In genomic region chr17:86852591-86853031, GRCm38 (mm10) we compare ENCODE assay signal across 1 mouse cellular context.
TF ChIP-seq lines count a peak whose summit lies in the region.

No protein-coding gene starts in this region.

TF ChIP-seq in CH12.LX, 34 proteins besides CTCF, POLR2A, EP300 and RAD21 (continued from another document):
- no peak for TF ChIP-seq USF1 (IDR thresholded peaks at IDR 0.05; ENCODE audit: low read depth, low read length)
- TF ChIP-seq JUND (conservative IDR thresholded peaks at IDR 0.05; ENCODE audit: low read depth, low read length) = peak; percentile 79; the same call in 1 of the 2 replicates
- TF ChIP-seq TBP (conservative IDR thresholded peaks at IDR 0.05; ENCODE audit: low read depth, low read length) = peak; percentile 80
- TF ChIP-seq KAT2A (IDR thresholded peaks at IDR 0.05; ENCODE audit: insufficient replicate concordance, low read length) = no peak
- no peak for TF ChIP-seq ZKSCAN1 (IDR thresholded peaks at IDR 0.05; ENCODE audit: borderline replicate concordance, low read depth, low read length)
- no peak for TF ChIP-seq ZC3H11A (IDR thresholded peaks at IDR 0.05; ENCODE audit: low read depth, low read length)
- TF ChIP-seq MAZ (IDR thresholded peaks at IDR 0.05; ENCODE audit: low read depth, low read length) = peak; percentile 70; the same call in 1 of the 2 replicates
- no peak for TF ChIP-seq USF2 (conservative IDR thresholded peaks at IDR 0.05; ENCODE audit: low read depth, low read length)
- TF ChIP-seq NRF1 (IDR thresholded peaks at IDR 0.05; ENCODE audit: low read depth, low read length) = no peak
- peak; percentile 87 for TF ChIP-seq ETS1 (conservative IDR thresholded peaks at IDR 0.05; ENCODE audit: low read depth, low read length)
- peak; percentile 51; the same call in 1 of the 2 replicates for TF ChIP-seq ZMIZ1 (IDR thresholded peaks at IDR 0.05; ENCODE audit: low read depth, low read length)
- peak; percentile 71 for TF ChIP-seq ELF1 (IDR thresholded peaks at IDR 0.05; ENCODE audit: low read depth, low read length)
- no peak for TF ChIP-seq GABPA (IDR thresholded peaks at IDR 0.05; ENCODE audit: insufficient replicate concordance, low read depth, low read length)
- TF ChIP-seq MAX (IDR thresholded peaks at IDR 0.05; ENCODE audit: low read length) = 0 out of 2 replicates have a peak, but pooled peaks have one; percentile 24
- peak; percentile 17; the same call in 1 of the 2 replicates for TF ChIP-seq SMC3 (IDR thresholded peaks at IDR 0.05; ENCODE audit: low read depth, low read length)
- no peak for TF ChIP-seq MXI1 (IDR thresholded peaks at IDR 0.05; ENCODE audit: low read depth, low read length)
- peak; percentile 70 for TF ChIP-seq BHLHE40 (IDR thresholded peaks at IDR 0.05; ENCODE audit: low read depth, low read length)
- TF ChIP-seq PAX5 (IDR thresholded peaks at IDR 0.05; ENCODE audit: low read length) = no peak
- no peak for TF ChIP-seq POLR2AphosphoS2 (IDR thresholded peaks at IDR 0.05; ENCODE audit: low read depth, low read length)
- TF ChIP-seq E2F4 (IDR thresholded peaks at IDR 0.05; ENCODE audit: insufficient replicate concordance, low read depth, low read length) = no peak; the same call in 1 of the 2 replicates
- no peak; the same call in 1 of the 2 replicates for TF ChIP-seq HCFC1 (IDR thresholded peaks at IDR 0.05; ENCODE audit: low read depth, low read length)
- TF ChIP-seq TCF12 (IDR thresholded peaks at IDR 0.05; ENCODE audit: low read depth, low read length) = peak; percentile 92
- TF ChIP-seq NELFE (IDR thresholded peaks at IDR 0.05; ENCODE audit: low read depth, low read length) = peak; percentile 34
- peak; percentile 94 for TF ChIP-seq MEF2A (IDR thresholded peaks at IDR 0.05; ENCODE audit: borderline replicate concordance, low read depth, low read length)
TF ChIP-seq in CH12.LX: peak in this region for 19.
